Mouse (Mus musculus): ENCODE measurements around the gene Arhgap25. TPM values are rescaled to one million over a fixed set of nuclear protein-coding genes. Genes with fewer than 3 reads are reported as not detected.

The Arhgap25 gene
- polyA plus RNA-seq, 1 experiment from 2014 or later, result 1.2 TPM

DNA sequence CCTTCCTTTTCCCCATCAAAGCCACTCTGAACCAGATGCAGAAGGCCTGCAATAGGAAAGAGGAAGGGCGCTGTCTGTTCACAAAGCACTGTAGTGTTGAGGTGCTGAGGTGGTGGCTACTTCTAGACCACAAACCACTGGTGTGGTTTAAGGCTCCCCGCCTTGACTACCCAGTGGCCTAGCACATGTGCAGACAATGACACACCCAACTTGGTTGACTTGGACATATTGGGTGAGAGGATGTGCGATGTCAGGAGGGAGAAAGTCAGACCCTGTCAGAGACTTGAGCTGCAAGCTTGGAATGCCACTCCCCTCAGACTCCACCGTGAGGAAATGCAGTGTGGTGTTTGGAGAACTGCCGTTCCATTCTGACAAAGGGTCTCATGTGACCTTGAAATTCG lies 8.1 kb upstream of the Arhgap25 start:
- WGBS, result 90% methylated on average over 6 of the region's 6 CpGs
- ATAC-seq, result no peak
- H3K36me3 ChIP-seq (ENCODE audit: control insufficient read depth, insufficient read depth, low read length), result no peaks in the 10 kb centered on the region

DNA sequence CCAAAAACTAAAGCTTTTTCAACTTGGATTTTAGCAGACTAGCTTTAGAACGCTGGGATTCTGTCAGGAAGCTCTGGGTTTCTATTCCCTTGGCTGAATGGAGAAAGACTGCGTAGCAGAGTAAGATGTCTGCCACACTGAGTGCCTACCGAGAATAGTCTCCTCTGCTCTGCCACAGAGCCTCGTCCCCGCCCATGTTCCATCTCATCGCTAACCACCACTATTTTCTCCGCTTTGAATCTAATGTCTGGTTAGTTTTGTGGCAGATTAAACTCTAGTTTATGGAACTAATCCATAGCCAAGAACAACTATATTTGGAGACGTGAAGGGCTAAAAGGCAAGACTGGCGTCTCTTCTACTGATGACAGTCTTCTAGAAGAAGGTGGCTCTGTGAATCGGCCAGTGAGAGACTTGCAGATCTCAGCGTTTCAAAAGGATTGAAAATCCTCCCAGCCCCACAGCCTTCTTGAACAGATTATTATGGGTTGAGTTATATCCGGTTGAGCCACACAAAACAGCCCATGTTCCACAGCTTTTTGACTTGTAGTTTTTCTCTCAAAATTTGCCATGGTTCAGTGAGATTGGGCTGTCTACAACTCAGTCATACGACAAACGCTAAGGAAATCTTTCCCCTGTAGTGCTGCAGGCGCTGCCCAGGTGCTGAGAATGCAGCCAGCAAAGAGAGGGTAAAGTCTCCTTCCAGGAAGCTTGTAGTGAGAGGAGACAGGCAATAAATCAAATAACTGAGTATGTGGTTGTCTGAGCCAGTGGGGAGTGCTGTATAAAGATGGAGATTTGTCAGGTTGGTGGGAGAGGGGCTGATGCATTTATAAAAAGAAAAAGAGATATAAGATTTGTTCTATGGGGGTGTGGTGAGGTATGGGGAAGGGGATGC lies 5.6 kb upstream of the Arhgap25 start:
- H3K27me3 ChIP-seq (replicated peaks; ENCODE audit: control insufficient read depth, insufficient read depth, low read length), result no peaks in the 10 kb centered on the region
- no peak overlapping the region for H3K27ac ChIP-seq (ENCODE audit: low read depth, low read length)
- no peak overlapping the region for H3K9ac ChIP-seq (ENCODE audit: low read length)
- no peak for DNase-seq (ENCODE audit: low spot score)
- H3K36me3 ChIP-seq (ENCODE audit: control insufficient read depth, insufficient read depth, low read length), result no peaks in the 10 kb centered on the region
- ATAC-seq, result no peak
- H3K4me3 ChIP-seq (ENCODE audit: low read depth, low read length), result no peak overlapping the region
- no peaks in the 10 kb centered on the region for H3K9me3 ChIP-seq (replicated peaks; ENCODE audit: control insufficient read depth, low read length)
- no peaks in the 10 kb centered on the region for H3K4me1 ChIP-seq (ENCODE audit: control insufficient read depth, insufficient read depth, low read length)
- WGBS, result 89% methylated on average over 15 of the region's 15 CpGs
- H3K4me2 ChIP-seq (ENCODE audit: low read length), result no peak overlapping the region

More for the DNA sequence above, 8.1 kb upstream of the Arhgap25 start:
- Histone ChIP-seq H3K9me3 (replicated peaks; ENCODE audit: control insufficient read depth, low read length) (0 out of 2 replicates have a peak, but pooled peaks cover under 1% of the 10 kb centered on the region), H3K9ac (ENCODE audit: low read length) (no peak overlapping the region), H3K27ac (ENCODE audit: low read depth, low read length) (no peak overlapping the region), H3K4me1 (ENCODE audit: control insufficient read depth, insufficient read depth, low read length) (peaks cover 4% of the 10 kb centered on the region; the same call in 1 of the 2 replicates), H3K4me3 (ENCODE audit: low read depth, low read length) (no peak overlapping the region), H3K27me3 (replicated peaks; ENCODE audit: control insufficient read depth, insufficient read depth, low read length) (no peaks in the 10 kb centered on the region), H3K4me2 (ENCODE audit: low read length) (no peak overlapping the region)
- DNase-seq (ENCODE audit: low spot score), result no peak

DNA sequence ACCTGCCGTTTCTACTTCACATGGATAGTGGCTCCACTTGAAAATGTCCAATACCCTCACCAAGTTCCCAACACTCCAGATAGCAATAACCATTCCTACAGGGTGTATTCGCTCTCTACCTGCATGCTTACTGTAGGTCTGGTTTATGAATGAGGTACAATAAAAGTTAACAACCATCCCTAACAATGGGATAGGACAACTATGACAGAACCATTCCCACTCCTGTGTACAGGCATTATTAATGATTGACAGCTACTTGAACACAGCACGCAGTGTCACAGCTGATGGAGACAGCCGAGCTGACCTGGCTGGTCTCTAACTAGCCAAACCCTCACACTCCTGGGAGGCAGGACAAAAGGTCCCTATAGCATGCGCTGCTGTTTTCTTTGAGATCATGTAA lies 4.6 kb upstream of the Arhgap25 start:
- Histone ChIP-seq H3K27me3 (replicated peaks; ENCODE audit: control insufficient read depth, insufficient read depth, low read length) (no peaks in the 10 kb centered on the region), H3K27ac (ENCODE audit: low read depth, low read length) (no peak overlapping the region), H3K4me1 (ENCODE audit: control insufficient read depth, insufficient read depth, low read length) (0 out of 2 replicates have a peak, but pooled peaks cover 2% of the 10 kb centered on the region), H3K9ac (ENCODE audit: low read length) (no peak overlapping the region), H3K9me3 (replicated peaks; ENCODE audit: control insufficient read depth, low read length) (no peaks in the 10 kb centered on the region), H3K36me3 (ENCODE audit: control insufficient read depth, insufficient read depth, low read length) (no peaks in the 10 kb centered on the region), H3K4me2 (ENCODE audit: low read length) (no peak overlapping the region), H3K4me3 (ENCODE audit: low read depth, low read length) (no peak overlapping the region)
- WGBS, result 76% methylated on average over 5 of the region's 5 CpGs
- no peak for DNase-seq (ENCODE audit: low spot score)
- no peak for ATAC-seq

GRCm38 (mm10) chr6:87536270-87536669 lies 3.2 kb upstream of the Arhgap25 start:
- H3K4me2 ChIP-seq (ENCODE audit: low read length), result no peak overlapping the region
- H3K9ac ChIP-seq (ENCODE audit: low read length), result no peak overlapping the region
- DNase-seq (ENCODE audit: low spot score) (no peak), ATAC-seq (no peak)
- H3K9me3 ChIP-seq (replicated peaks; ENCODE audit: control insufficient read depth, low read length), result no peaks in the 10 kb centered on the region
- no peak overlapping the region for H3K4me3 ChIP-seq (ENCODE audit: low read depth, low read length)
- WGBS, result 70% methylated on average over 8 of the region's 8 CpGs
- H3K27ac ChIP-seq (ENCODE audit: low read depth, low read length), result no peak overlapping the region
- H3K36me3 ChIP-seq (ENCODE audit: control insufficient read depth, insufficient read depth, low read length), result no peaks in the 10 kb centered on the region
- H3K4me1 ChIP-seq (ENCODE audit: control insufficient read depth, insufficient read depth, low read length), result 0 out of 2 replicates have a peak, but pooled peaks cover 2% of the 10 kb centered on the region
- H3K27me3 ChIP-seq (replicated peaks; ENCODE audit: control insufficient read depth, insufficient read depth, low read length), result no peaks in the 10 kb centered on the region

- Histone ChIP-seq H3K4me3 (ENCODE audit: low read depth, low read length) (no peak overlapping the region), H3K4me2 (ENCODE audit: low read length) (no peak overlapping the region), H3K9me3 (replicated peaks; ENCODE audit: control insufficient read depth, low read length) (no peaks in the 10 kb centered on the region), H3K4me1 (ENCODE audit: control insufficient read depth, insufficient read depth, low read length) (0 out of 2 replicates have a peak, but pooled peaks cover 2% of the 10 kb centered on the region), H3K9ac (ENCODE audit: low read length) (no peak overlapping the region), H3K27me3 (replicated peaks; ENCODE audit: control insufficient read depth, insufficient read depth, low read length) (no peaks in the 10 kb centered on the region), H3K36me3 (ENCODE audit: control insufficient read depth, insufficient read depth, low read length) (no peaks in the 10 kb centered on the region), H3K27ac (ENCODE audit: low read depth, low read length) (no peak overlapping the region)
- DNase-seq (ENCODE audit: low spot score) (no peak), ATAC-seq (no peak)
- whole genome bisulfite sequencing, result 67% methylated on average over 9 of the region's 9 CpGs
These were observed 2.6 kb upstream of the Arhgap25 start for GRCm38 (mm10) chr6:87535651-87536050.

- Histone ChIP-seq H3K27me3 (replicated peaks; ENCODE audit: control insufficient read depth, insufficient read depth, low read length) (no peaks in the 10 kb centered on the region), H3K4me1 (ENCODE audit: control insufficient read depth, insufficient read depth, low read length) (0 out of 2 replicates have a peak, but pooled peaks cover 2% of the 10 kb centered on the region), H3K9ac (ENCODE audit: low read length) (no peak overlapping the region), H3K36me3 (ENCODE audit: control insufficient read depth, insufficient read depth, low read length) (no peaks in the 10 kb centered on the region), H3K9me3 (replicated peaks; ENCODE audit: control insufficient read depth, low read length) (no peaks in the 10 kb centered on the region), H3K27ac (ENCODE audit: low read depth, low read length) (no peak overlapping the region), H3K4me3 (ENCODE audit: low read depth, low read length) (no peak overlapping the region), H3K4me2 (ENCODE audit: low read length) (no peak overlapping the region)
- DNase-seq (ENCODE audit: low spot score), result no peak
- WGBS, result 82% methylated on average over 9 of the region's 9 CpGs
- no peak for ATAC-seq
These were observed 2.0 kb upstream of the Arhgap25 start for GRCm38 (mm10) chr6:87534855-87535575.

- Histone ChIP-seq H3K27ac (ENCODE audit: low read depth, low read length) (no peak overlapping the region), H3K4me1 (ENCODE audit: control insufficient read depth, insufficient read depth, low read length) (0 out of 2 replicates have a peak, but pooled peaks cover 2% of the 10 kb centered on the region), H3K4me2 (ENCODE audit: low read length) (no peak overlapping the region), H3K9me3 (replicated peaks; ENCODE audit: control insufficient read depth, low read length) (no peaks in the 10 kb centered on the region), H3K36me3 (ENCODE audit: control insufficient read depth, insufficient read depth, low read length) (no peaks in the 10 kb centered on the region), H3K4me3 (ENCODE audit: low read depth, low read length) (no peak overlapping the region), H3K9ac (ENCODE audit: low read length) (no peak overlapping the region), H3K27me3 (replicated peaks; ENCODE audit: control insufficient read depth, insufficient read depth, low read length) (no peaks in the 10 kb centered on the region)
- no peak for DNase-seq (ENCODE audit: low spot score)
- 94% methylated on average over 2 of the region's 2 CpGs for WGBS
- ATAC-seq, result no peak
These were observed 1.5 kb downstream of the Arhgap25 start for GRCm38 (mm10) chr6:87531456-87532015.

GRCm38 (mm10) chr6:87530386-87530785 lies 2.7 kb downstream of the Arhgap25 start:
- DNase-seq (ENCODE audit: low spot score) (no peak), ATAC-seq (no peak)
- no peaks in the 10 kb centered on the region for H3K27me3 ChIP-seq (replicated peaks; ENCODE audit: control insufficient read depth, insufficient read depth, low read length)
- H3K9ac ChIP-seq (ENCODE audit: low read length), result no peak overlapping the region
- no peaks in the 10 kb centered on the region for H3K9me3 ChIP-seq (replicated peaks; ENCODE audit: control insufficient read depth, low read length)
- no peak overlapping the region for H3K4me2 ChIP-seq (ENCODE audit: low read length)
- 0 out of 2 replicates have a peak, but pooled peaks cover 2% of the 10 kb centered on the region for H3K4me1 ChIP-seq (ENCODE audit: control insufficient read depth, insufficient read depth, low read length)
- WGBS, result 83% methylated on average over 2 of the region's 2 CpGs
- no peaks in the 10 kb centered on the region for H3K36me3 ChIP-seq (ENCODE audit: control insufficient read depth, insufficient read depth, low read length)
- no peak overlapping the region for H3K27ac ChIP-seq (ENCODE audit: low read depth, low read length)
- no peak overlapping the region for H3K4me3 ChIP-seq (ENCODE audit: low read depth, low read length)
